Mouse (Mus musculus): ENCODE data around the gene Scnm1. TPM values are rescaled to one million over a fixed set of nuclear protein-coding genes. Genes with fewer than 3 reads are reported as not detected.

Scnm1 gene
- polyA plus RNA-seq, 1 experiment: 0.63 TPM

DNA sequence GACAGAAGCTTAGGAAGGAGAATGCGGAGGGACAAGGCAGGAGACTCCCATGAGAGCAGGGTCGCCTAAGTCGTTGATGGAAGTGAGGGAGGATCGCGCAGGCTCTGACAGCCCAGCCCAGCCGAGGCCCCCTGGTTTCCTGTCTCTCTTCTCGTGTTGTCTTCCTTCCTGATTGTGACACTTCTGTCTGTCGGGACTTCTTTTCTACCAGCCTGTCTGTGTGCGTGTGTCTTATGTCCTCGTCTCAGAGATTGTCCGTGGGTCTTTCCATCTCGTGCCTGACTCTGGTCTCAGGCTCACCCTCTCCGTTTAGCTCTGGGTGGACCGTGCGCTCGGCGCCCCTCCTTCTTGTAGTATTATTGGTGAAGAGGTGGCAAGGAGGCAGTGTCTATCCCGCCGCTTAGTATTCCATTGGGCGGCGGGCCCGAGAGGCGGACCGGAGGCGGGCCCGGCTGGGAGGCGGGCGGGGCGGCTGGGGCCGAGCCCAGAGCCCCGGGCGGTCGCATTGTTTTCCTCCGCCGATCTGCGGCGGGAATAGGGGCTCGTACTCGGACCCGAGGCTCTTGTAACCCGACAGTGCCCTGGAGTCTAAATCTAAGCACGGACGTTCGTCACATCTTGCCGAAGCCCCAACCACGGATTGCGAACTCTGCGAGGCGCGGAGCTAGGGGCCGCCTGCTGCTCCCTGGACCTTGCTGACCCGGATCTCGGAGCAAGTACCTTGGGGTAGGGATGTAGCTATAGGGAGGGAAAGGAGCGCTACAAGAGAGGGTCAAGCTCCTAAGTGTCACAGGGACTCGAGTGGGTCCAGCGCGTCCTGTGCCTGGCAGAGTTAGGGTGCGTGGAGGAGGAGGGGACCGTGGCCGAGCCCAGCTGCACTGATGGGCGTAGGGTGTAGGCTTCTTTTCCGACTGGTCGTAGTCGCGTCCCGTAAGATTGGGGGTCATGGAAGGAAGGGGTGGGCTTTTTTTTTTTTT is 26.5 kb upstream of the Scnm1 start, which contains the start of gene Sema6c:
TSS of gene Sema6c (plus strand) at position 471 of the 977 bp plus-strand sequence.
- H3K27me3 ChIP-seq (ENCODE audit: control insufficient read depth): peaks cover 67% of the 10 kb centered on the region
- H3K4me1 ChIP-seq (ENCODE audit: control insufficient read depth): peaks cover 28% of the 10 kb centered on the region
- no peaks in the 10 kb centered on the region for H3K36me3 ChIP-seq (ENCODE audit: control insufficient read depth)
- H3K4me3 ChIP-seq (replicated peaks): peak within 1 kb of the TSS; percentile 72
- TF ChIP-seq TAL1 (IDR thresholded peaks at IDR 0.05; ENCODE audit: low read length) (no peak), GATA1 (IDR thresholded peaks at IDR 0.05; ENCODE audit: low read length) (no peak)
- peaks cover 3% of the 10 kb centered on the region; the same call in 1 of the 2 replicates for H3K9me3 ChIP-seq (ENCODE audit: control insufficient read depth, low read length)

DNA sequence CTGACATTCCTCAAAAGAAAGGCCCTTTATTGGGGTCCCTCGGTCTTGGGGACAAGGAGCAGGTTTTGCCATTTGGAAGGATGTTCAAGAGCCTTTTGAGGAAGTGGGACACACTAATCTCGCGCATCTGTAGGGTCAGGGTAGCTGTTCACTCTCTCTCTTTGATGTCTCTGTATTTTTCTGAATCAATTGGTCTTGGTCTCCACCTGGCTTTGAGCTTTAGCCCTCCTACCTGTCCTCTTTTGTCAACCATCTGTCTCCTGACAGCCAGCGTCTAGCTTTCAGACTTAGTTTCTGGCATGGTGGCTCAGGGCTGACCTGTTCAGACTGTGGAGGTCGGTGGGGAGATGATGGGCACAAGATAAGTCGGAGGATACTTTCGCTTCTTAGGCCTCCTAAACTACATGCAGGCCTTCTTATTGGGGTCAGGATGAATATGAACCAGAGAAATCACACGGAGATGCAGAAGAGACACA is 25.7 kb upstream of the Scnm1 start:
- H3K27me3 ChIP-seq (ENCODE audit: control insufficient read depth): peaks cover 63% of the 10 kb centered on the region

DNA sequence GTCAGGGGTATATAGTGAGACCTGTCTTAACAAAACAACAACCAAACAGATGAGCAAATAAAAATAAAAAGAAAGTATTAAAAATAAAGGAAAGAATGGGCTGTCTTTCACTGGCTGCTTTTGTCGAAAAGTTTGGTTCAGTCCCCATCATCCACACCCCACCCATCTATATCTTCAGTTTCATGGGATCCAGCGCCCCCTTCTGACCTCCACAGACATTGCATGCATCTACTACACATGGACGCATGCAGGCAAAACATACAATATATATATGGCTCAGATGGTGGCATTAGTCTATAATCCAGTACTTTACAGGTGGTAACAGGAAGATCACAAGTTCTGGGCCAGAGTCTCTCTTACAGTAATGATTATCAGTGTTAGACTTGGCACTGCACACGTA is 20.1 kb upstream of the Scnm1 start:
- Histone ChIP-seq H3K4me3 (replicated peaks) (no peak overlapping the region), H3K4me1 (ENCODE audit: control insufficient read depth) (no peaks in the 10 kb centered on the region), H3K36me3 (ENCODE audit: control insufficient read depth) (no peaks in the 10 kb centered on the region), H3K9me3 (ENCODE audit: control insufficient read depth, low read length) (no peaks in the 10 kb centered on the region), H3K27me3 (ENCODE audit: control insufficient read depth) (peaks cover 14% of the 10 kb centered on the region)
- TF ChIP-seq GATA1 (IDR thresholded peaks at IDR 0.05; ENCODE audit: low read length) (no peak), TAL1 (IDR thresholded peaks at IDR 0.05; ENCODE audit: low read length) (no peak)

More for the DNA sequence above, 25.7 kb upstream of the Scnm1 start:
- no peaks in the 10 kb centered on the region for H3K36me3 ChIP-seq (ENCODE audit: control insufficient read depth)
- H3K4me1 ChIP-seq (ENCODE audit: control insufficient read depth): peaks cover 25% of the 10 kb centered on the region
- TF ChIP-seq TAL1 (IDR thresholded peaks at IDR 0.05; ENCODE audit: low read length) (no peak), GATA1 (IDR thresholded peaks at IDR 0.05; ENCODE audit: low read length) (peak; percentile 53; the same call in 1 of the 2 replicates)
- peaks cover 3% of the 10 kb centered on the region; the same call in 1 of the 2 replicates for H3K9me3 ChIP-seq (ENCODE audit: control insufficient read depth, low read length)
- peak overlapping the region; percentile 72 for H3K4me3 ChIP-seq (replicated peaks)

DNA sequence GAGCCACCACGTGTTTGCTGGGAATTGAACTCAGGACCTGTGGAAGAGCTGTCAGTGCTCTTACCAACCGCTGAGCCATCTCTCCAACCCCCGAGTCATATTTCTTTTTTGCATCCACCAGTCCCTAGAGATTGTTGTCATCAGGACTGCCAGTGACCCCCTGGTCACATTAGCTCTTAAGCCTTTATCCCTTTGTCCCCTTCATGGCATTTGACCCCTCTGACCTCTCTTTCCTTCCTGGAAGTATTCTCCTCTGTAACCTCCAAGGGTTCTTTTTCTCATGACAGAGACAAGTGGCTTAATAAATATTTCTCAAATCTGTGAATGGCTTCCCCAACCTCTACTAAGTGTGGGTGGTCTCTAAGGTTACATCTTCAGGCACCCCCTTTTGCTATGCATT is 14.1 kb upstream of the Scnm1 start:
- TF ChIP-seq TAL1 (IDR thresholded peaks at IDR 0.05; ENCODE audit: low read length): no peak
- no peak for TF ChIP-seq GATA1 (IDR thresholded peaks at IDR 0.05; ENCODE audit: low read length)

DNA sequence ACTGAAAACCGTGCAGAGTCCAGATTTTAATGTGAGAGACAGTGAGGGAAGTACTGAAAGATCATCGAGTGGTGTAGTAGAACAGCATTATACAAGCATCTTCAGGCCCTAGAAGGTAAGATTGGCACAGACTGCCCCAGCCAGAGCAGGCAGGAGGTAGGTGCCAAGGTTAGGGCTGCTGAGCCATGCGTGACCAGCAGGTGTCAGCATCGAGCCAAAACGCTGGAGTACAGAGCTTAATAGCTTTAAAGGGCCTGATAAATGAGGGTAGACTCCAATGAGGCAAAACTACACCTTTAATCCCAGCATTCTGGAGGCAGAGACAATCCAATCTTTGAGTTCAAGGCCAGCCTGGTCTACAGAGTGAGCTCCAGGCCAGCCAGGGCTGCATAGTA is 8.8 kb upstream of the Scnm1 start:
- Histone ChIP-seq H3K4me1 (ENCODE audit: control insufficient read depth) (peaks cover 21% of the 10 kb centered on the region), H3K36me3 (ENCODE audit: control insufficient read depth) (peaks cover 27% of the 10 kb centered on the region), H3K4me3 (replicated peaks) (peak overlapping the region; percentile 5), H3K9me3 (ENCODE audit: control insufficient read depth, low read length) (no peaks in the 10 kb centered on the region), H3K27me3 (ENCODE audit: control insufficient read depth) (peaks cover 6% of the 10 kb centered on the region; the same call in 1 of the 2 replicates)
- TF ChIP-seq GATA1 (IDR thresholded peaks at IDR 0.05; ENCODE audit: low read length) (no peak), TAL1 (IDR thresholded peaks at IDR 0.05; ENCODE audit: low read length) (no peak)

More for the DNA sequence above, 14.1 kb upstream of the Scnm1 start:
- H3K4me1 ChIP-seq (ENCODE audit: control insufficient read depth): peaks cover under 1% of the 10 kb centered on the region; the same call in 1 of the 2 replicates
- H3K9me3 ChIP-seq (ENCODE audit: control insufficient read depth, low read length): no peaks in the 10 kb centered on the region
- no peak overlapping the region for H3K4me3 ChIP-seq (replicated peaks)
- peaks cover 13% of the 10 kb centered on the region for H3K27me3 ChIP-seq (ENCODE audit: control insufficient read depth)
- no peaks in the 10 kb centered on the region for H3K36me3 ChIP-seq (ENCODE audit: control insufficient read depth)

DNA sequence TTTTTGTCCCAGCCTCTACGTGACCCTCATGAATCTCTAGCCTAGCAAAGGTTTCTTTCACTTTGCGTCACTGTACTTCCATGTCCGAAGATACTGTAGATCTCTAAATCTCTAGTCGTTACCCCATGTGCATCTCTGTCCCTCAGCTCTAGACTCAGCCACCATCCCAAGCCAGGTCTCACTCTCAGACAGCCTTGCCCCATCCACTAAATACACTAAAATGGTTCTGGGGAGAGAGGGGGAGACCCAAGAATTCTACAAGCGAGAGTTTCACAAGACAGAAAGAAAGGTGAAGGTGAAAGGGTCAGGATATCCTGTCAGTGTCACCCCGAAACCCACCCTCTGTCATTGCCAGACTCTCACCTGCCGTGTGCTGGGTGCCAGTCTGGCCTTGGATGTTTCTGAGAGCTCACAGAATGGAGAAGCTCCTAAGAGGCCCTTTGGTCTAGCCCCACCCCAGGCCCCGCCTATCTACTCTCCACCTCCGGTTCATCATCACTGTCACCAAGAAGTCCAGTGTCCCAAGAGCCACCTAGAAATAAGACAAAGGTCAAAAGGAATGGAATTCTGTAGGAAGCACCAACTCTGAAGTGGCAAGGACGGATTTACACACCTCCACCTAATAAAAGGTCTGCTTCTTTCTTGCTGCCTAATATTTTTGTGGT is 8.3 kb upstream of the Scnm1 start, which contains the start of gene Tnfaip8l2:
TSS of gene Tnfaip8l2 (minus strand) at position 409 of the 665 bp plus-strand sequence.
- H3K4me1 ChIP-seq (ENCODE audit: control insufficient read depth): peaks cover 21% of the 10 kb centered on the region
- H3K4me3 ChIP-seq (replicated peaks): peak within 1 kb of the TSS; percentile 5
- peaks cover 6% of the 10 kb centered on the region; the same call in 1 of the 2 replicates for H3K27me3 ChIP-seq (ENCODE audit: control insufficient read depth)
- TF ChIP-seq TAL1 (IDR thresholded peaks at IDR 0.05; ENCODE audit: low read length) (no peak), GATA1 (IDR thresholded peaks at IDR 0.05; ENCODE audit: low read length) (no peak)
- H3K36me3 ChIP-seq (ENCODE audit: control insufficient read depth): peaks cover 27% of the 10 kb centered on the region
- no peaks in the 10 kb centered on the region for H3K9me3 ChIP-seq (ENCODE audit: control insufficient read depth, low read length)

DNA sequence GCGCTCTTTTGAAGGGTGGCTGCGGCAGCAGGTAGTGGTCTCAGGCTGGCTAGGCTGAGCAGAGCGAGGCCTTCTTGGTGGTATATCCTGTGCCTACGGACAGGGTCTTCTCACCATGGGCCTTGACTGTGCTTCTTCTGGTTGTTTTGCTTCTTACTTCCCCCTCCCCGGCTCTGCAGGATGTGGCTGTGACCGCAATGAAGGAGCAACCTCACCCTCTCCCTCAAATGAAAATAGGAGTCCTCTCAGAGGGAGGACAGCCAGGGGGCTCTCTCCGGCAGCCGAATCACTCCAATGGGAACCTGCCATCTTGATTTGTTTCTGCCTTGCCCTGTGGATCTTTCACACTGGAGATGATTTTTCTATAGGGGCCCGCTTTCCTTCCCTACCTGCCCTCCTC is 7.7 kb upstream of the Scnm1 start:
- peaks cover 25% of the 10 kb centered on the region for H3K4me1 ChIP-seq (ENCODE audit: control insufficient read depth)
- H3K4me3 ChIP-seq (replicated peaks): no peak overlapping the region
- H3K36me3 ChIP-seq (ENCODE audit: control insufficient read depth): peaks cover 30% of the 10 kb centered on the region
- TF ChIP-seq GATA1 (IDR thresholded peaks at IDR 0.05; ENCODE audit: low read length) (no peak), TAL1 (IDR thresholded peaks at IDR 0.05; ENCODE audit: low read length) (no peak)
- H3K9me3 ChIP-seq (ENCODE audit: control insufficient read depth, low read length): no peaks in the 10 kb centered on the region
- peaks cover 2% of the 10 kb centered on the region; the same call in 1 of the 2 replicates for H3K27me3 ChIP-seq (ENCODE audit: control insufficient read depth)

DNA sequence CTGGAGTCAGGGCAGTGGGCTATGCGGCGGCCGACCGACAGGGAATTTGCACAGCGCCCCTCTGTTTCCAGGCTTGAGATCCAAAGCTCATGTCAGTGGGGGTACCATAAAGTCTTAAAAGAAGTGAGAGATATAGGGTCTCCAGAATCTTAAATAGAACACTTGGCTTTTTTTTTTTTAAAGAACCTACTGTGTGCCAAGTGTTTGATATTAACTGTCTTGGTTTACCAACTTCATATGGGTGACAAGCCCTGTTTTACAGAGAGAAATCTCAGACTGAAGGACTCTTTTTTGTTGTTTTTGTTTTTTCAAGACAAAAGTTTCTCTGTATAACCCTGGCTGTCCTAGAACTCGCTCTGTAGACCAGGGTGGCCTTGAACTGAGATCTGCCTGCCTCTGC is 7.0 kb upstream of the Scnm1 start:
- peaks cover 31% of the 10 kb centered on the region for H3K4me1 ChIP-seq (ENCODE audit: control insufficient read depth)
- peaks cover 30% of the 10 kb centered on the region for H3K36me3 ChIP-seq (ENCODE audit: control insufficient read depth)
- H3K9me3 ChIP-seq (ENCODE audit: control insufficient read depth, low read length): no peaks in the 10 kb centered on the region
- H3K27me3 ChIP-seq (ENCODE audit: control insufficient read depth): peaks cover 2% of the 10 kb centered on the region; the same call in 1 of the 2 replicates
- no peak overlapping the region for H3K4me3 ChIP-seq (replicated peaks)
- no peak for TF ChIP-seq GATA1 (IDR thresholded peaks at IDR 0.05; ENCODE audit: low read length)
- TF ChIP-seq TAL1 (IDR thresholded peaks at IDR 0.05; ENCODE audit: low read length): no peak
